Mouse (Mus musculus) testis, postnatal 10 days (tissue): ENCODE measurements around the gene Nlrp4e.
"Not testable (repeated sequence)": the region's sequence is repeated elsewhere in the genome, so short reads cannot be mapped to it uniquely, and the experiment has no call there.

Experiments
- DNase-seq: peaks from one replicate; pipeline ENCODE4 v3.0.0; 2021; ENCODE audit warnings: low spot score

Nlrp4e gene

GRCm38 (mm10) chr7:23300892-23301291 is at the start of gene Nlrp4e:
Gene Nlrp4e, plus strand, starts transcription at chr7:23301192.
- DNase-seq, result not testable (repeated sequence)

GRCm38 (mm10) chr7:23251582-23251981 is 49.4 kb upstream of the Nlrp4e start, which contains the start of gene Vmn1r166:
Gene Vmn1r166, minus strand, starts transcription at chr7:23251682.
- not testable (repeated sequence) for DNase-seq

- not testable (repeated sequence) for DNase-seq
Observed at GRCm38 (mm10) chr7:23278800-23279199, 22.2 kb upstream of the Nlrp4e start, which contains the start of gene Gm6902. Gene Gm6902, minus strand, starts transcription at chr7:23278900.

- not testable (repeated sequence) for DNase-seq
Observed at GRCm38 (mm10) chr7:23358311-23358710, 57.3 kb downstream of the Nlrp4e start.

- DNase-seq, result no peak
Observed at GRCm38 (mm10) chr7:23385589-23385988, 84.6 kb downstream of the Nlrp4e start, which contains the start of gene Nlrp5. Gene Nlrp5, plus strand, starts transcription at chr7:23385889.
